Mouse (Mus musculus): ENCODE measurements around the gene Asb16. TPM values are rescaled to one million over a fixed set of nuclear protein-coding genes. Genes with fewer than 3 reads are reported as not detected.

The Asb16 gene
- total RNA-seq (2021): 0.36 TPM in 1 of 2 replicates, not detected in the other
- long read RNA-seq: 0 reads

GRCm38 (mm10) chr11:102268520-102269244 is at the start of gene Asb16:
Asb16 (plus strand) TSS chr11:102268743.
- no peak for DNase-seq

GRCm38 (mm10) chr11:102218783-102219182 is 49.8 kb upstream of the Asb16 start:
- peak; percentile 96 for DNase-seq

- DNase-seq: no peak
Measured at GRCm38 (mm10) chr11:102219247-102219993, 49.1 kb upstream of the Asb16 start.

GRCm38 (mm10) chr11:102219994-102220346 is 48.6 kb upstream of the Asb16 start:
- peak; percentile 66 for DNase-seq

GRCm38 (mm10) chr11:102220451-102220850 is 48.1 kb upstream of the Asb16 start:
- DNase-seq: no peak

- DNase-seq: no peak
Measured at GRCm38 (mm10) chr11:102221243-102221953, 47.1 kb upstream of the Asb16 start.

GRCm38 (mm10) chr11:102221954-102222351 is 46.6 kb upstream of the Asb16 start:
- no peak for DNase-seq

- DNase-seq: peak; percentile 44
Measured at GRCm38 (mm10) chr11:102223166-102223565, 45.4 kb upstream of the Asb16 start.

- DNase-seq: peak; percentile 77
Measured at GRCm38 (mm10) chr11:102224686-102225085, 43.9 kb upstream of the Asb16 start.

- no peak for DNase-seq
Measured at GRCm38 (mm10) chr11:102225221-102225620, 43.3 kb upstream of the Asb16 start.

- no peak for DNase-seq
Measured at GRCm38 (mm10) chr11:102226067-102226978, 42.2 kb upstream of the Asb16 start.

- no peak for DNase-seq
Measured at GRCm38 (mm10) chr11:102227270-102228190, 41.0 kb upstream of the Asb16 start.

- no peak for DNase-seq
Measured at GRCm38 (mm10) chr11:102228191-102228545, 40.4 kb upstream of the Asb16 start.

GRCm38 (mm10) chr11:102228646-102229268 is 39.8 kb upstream of the Asb16 start:
- DNase-seq: no peak

- peak; percentile 25 for DNase-seq
Measured at GRCm38 (mm10) chr11:102229331-102229953, 39.1 kb upstream of the Asb16 start.

- DNase-seq: peak; percentile 96
Measured at GRCm38 (mm10) chr11:102230006-102230741, 38.4 kb upstream of the Asb16 start, which contains the start of gene Hdac5. Hdac5 (minus strand) TSS chr11:102230166.

- DNase-seq: no peak
Measured at GRCm38 (mm10) chr11:102236022-102236421, 32.5 kb upstream of the Asb16 start.

- no peak for DNase-seq
Measured at GRCm38 (mm10) chr11:102240636-102241035, 27.9 kb upstream of the Asb16 start.

- no peak for DNase-seq
Measured at GRCm38 (mm10) chr11:102241246-102241645, 27.3 kb upstream of the Asb16 start.

Measured in adrenal gland, postnatal 25 days (tissue).